Mouse (Mus musculus) limb, embryonic 13.5 days (tissue): ENCODE results near the gene Ccdc6. TPM values are rescaled to one million over a fixed set of nuclear protein-coding genes. Genes with fewer than 3 reads are reported as not detected.

ENCODE experiments used
- ATAC-seq: fragments of 200-750 bp; cut with Nextera tagmentation; 2 replicates; pipeline ENCODE4 v1.8.0; 2017; ENCODE audit warnings: low read depth, moderate number of reproducible peaks, moderate TSS enrichment; ENCODE audit not compliant: low FRiP score
- H3K27ac ChIP-seq: fragments of 300-500 bp; sonication (generic); 2 replicates; pipeline ENCODE4 v1.5.1; 2015; ENCODE audit warnings: inconsistent platforms, mild to moderate bottlenecking, moderate library complexity
- H3K27me3 ChIP-seq: fragments of 300-500 bp; sonication (generic); 2 replicates; pipeline ENCODE4 v1.6.1; 2015; ENCODE audit warnings: mild to moderate bottlenecking, inconsistent platforms
- H3K36me3 ChIP-seq: fragments of 300-500 bp; sonication (generic); 2 replicates; pipeline ENCODE4 v1.6.1; 2015; ENCODE audit warnings: inconsistent platforms, mild to moderate bottlenecking, moderate library complexity
- H3K4me1 ChIP-seq: fragments of 300-500 bp; sonication (generic); 2 replicates; pipeline ENCODE4 v1.6.1; 2015; ENCODE audit warnings: inconsistent platforms
- H3K4me2 ChIP-seq: fragments of 300-500 bp; sonication (generic); replicated peaks from 2 replicates; pipeline ENCODE4 v1.6.1; 2015; ENCODE audit warnings: inconsistent platforms, mild to moderate bottlenecking, moderate library complexity
- H3K4me3 ChIP-seq: fragments of 300-500 bp; sonication (generic); 2 replicates; pipeline ENCODE4 v1.5.1; 2015; ENCODE audit warnings: moderate library complexity, mild to moderate bottlenecking, inconsistent platforms
- H3K9ac ChIP-seq: fragments of 300-500 bp; sonication (generic); 2 replicates; pipeline ENCODE4 v1.6.1; 2015; ENCODE audit warnings: mild to moderate bottlenecking, inconsistent platforms
- H3K9me3 ChIP-seq: fragments of 300-500 bp; sonication (generic); 2 replicates; pipeline ENCODE4 v1.6.1; 2016; ENCODE audit warnings: inconsistent platforms
- WGBS: fragments of 180-500 bp; shearing (Covaris S2); methylation state at CpG from one replicate; pipeline ENCODE4 v1.1.7; 2015; 5-methylcytosine and 5-hydroxymethylcytosine counted together
- polyA plus RNA-seq: library from polyadenylated mRNA; unstranded; fragments of >200 nt; fragmentation: Nextera tagmentation; extraction: Ambion mirVana; gene quantifications from 2 replicates; pipeline ENCODE4 v1.2.1, GENCODE M21; 2015

The Ccdc6 gene
- polyA plus RNA-seq, 1 experiment from 2014 or later, result 19.6 TPM

- ATAC-seq, result no peak
- Histone ChIP-seq H3K9me3 (no peaks in the 10 kb centered on the region), H3K27me3 (no peaks in the 10 kb centered on the region), H3K4me3 (peak overlapping the region; percentile 93), H3K4me2 (peak overlapping the region; percentile 85), H3K36me3 (peaks cover 2% of the 10 kb centered on the region), H3K9ac (peak overlapping the region; percentile 61), H3K4me1 (peaks cover 47% of the 10 kb centered on the region), H3K27ac (peak overlapping the region; percentile 93)
- WGBS, result 8% methylated on average over 13 of the region's 13 CpGs
Observed at GRCm38 (mm10) chr10:70095506-70096270, 1.2 kb upstream of the Ccdc6 start.

DNA sequence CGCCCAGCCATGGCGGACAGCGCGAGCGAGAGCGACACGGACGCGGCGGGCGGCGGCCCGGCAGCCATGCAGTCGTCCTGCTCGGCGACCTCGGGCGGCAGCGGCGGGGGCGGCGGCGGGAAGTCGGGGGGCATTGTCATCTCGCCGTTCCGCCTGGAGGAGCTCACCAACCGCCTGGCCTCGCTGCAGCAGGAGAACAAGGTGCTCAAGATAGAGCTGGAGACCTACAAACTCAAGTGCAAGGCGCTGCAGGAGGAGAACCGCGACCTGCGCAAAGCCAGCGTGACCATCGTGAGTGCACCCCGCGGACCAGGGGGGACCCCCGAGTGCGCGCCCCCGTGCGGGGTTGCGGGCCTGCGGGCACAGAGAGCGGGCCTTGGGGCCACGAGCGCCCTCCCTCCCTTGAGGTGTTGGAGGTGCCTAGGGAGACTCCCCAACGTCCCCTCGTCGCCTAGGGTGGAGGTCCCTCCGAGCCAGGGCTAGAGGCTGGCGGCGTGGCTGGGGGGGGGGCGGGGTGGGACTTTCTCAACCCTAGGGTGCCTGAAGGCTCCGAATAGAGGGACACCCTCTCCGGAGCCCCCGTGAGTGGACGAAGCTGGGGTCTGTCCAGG, 475 bp downstream of the Ccdc6 start:
- Histone ChIP-seq H3K4me2 (peak overlapping the region; percentile 85), H3K4me3 (peak overlapping the region; percentile 93), H3K9me3 (peaks cover 10% of the 10 kb centered on the region; the same call in 1 of the 2 replicates), H3K27me3 (no peaks in the 10 kb centered on the region), H3K36me3 (peaks cover 19% of the 10 kb centered on the region), H3K4me1 (peaks cover 47% of the 10 kb centered on the region), H3K9ac (peak overlapping the region; percentile 94), H3K27ac (peak overlapping the region; percentile 91)
- ATAC-seq, result peak; percentile 7; the same call in 1 of the 2 replicates
- WGBS, result under 1% methylated on average over 54 of the region's 58 CpGs

DNA sequence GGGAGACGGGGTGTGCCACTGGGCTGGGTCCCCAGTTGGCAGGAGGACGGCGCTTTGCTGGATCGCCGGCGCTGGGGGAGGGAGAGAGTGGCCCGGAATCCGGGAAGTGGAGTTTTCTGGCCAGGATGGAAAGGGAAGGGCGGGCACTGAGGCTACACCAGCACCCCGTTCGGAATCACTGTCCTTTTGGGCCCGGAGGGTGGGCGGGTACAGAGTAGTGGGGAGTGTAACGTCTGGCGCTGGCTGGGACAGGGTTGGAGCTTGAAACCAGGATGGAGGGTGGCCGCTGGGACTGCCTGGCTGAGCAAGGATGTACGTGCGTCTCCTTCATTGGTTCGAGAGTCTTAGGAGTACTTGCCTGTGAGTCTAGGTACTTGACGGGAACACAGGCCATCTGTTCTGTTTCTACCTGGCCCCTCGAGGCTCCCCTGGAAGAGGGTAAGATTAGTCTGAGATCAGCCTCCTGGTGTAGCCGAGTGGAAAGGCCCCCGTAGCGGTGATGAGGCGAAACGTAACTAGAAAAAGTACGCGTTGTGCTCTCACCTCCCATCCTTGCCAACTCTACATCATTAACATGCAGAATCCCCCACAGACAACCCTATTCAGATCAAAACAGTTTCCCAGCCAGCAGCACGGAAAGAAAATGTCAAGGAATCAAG, 1.1 kb downstream of the Ccdc6 start:
- Histone ChIP-seq H3K9ac (peak overlapping the region; percentile 94), H3K4me3 (peak overlapping the region; percentile 93), H3K4me2 (peak overlapping the region; percentile 85), H3K27me3 (no peaks in the 10 kb centered on the region), H3K9me3 (peaks cover 10% of the 10 kb centered on the region; the same call in 1 of the 2 replicates), H3K36me3 (peaks cover 21% of the 10 kb centered on the region), H3K4me1 (peaks cover 47% of the 10 kb centered on the region), H3K27ac (peak overlapping the region; percentile 91)
- peak; percentile 20; the same call in 1 of the 2 replicates for ATAC-seq
- under 1% methylated on average over 29 of the region's 29 CpGs for whole genome bisulfite sequencing

GRCm38 (mm10) chr10:70098626-70099025, 1.7 kb downstream of the Ccdc6 start:
- peak overlapping the region; percentile 94 for H3K9ac ChIP-seq
- no peaks in the 10 kb centered on the region for H3K27me3 ChIP-seq
- ATAC-seq, result no peak
- H3K4me1 ChIP-seq, result peaks cover 44% of the 10 kb centered on the region
- peak overlapping the region; percentile 22; the same call in 1 of the 2 replicates for H3K27ac ChIP-seq
- H3K36me3 ChIP-seq, result peaks cover 27% of the 10 kb centered on the region
- peak overlapping the region; percentile 93 for H3K4me3 ChIP-seq
- H3K4me2 ChIP-seq, result peak overlapping the region; percentile 85
- WGBS, result 9% methylated on average over 6 of the region's 6 CpGs
- peaks cover 10% of the 10 kb centered on the region; the same call in 1 of the 2 replicates for H3K9me3 ChIP-seq

GRCm38 (mm10) chr10:70099052-70099451, 2.1 kb downstream of the Ccdc6 start:
- WGBS, result 18% methylated on average over 8 of the region's 8 CpGs
- Histone ChIP-seq H3K4me1 (peaks cover 40% of the 10 kb centered on the region), H3K4me2 (peak overlapping the region; percentile 85), H3K9ac (peak overlapping the region; percentile 94; the same call in 1 of the 2 replicates), H3K4me3 (peak overlapping the region; percentile 93), H3K9me3 (peaks cover 10% of the 10 kb centered on the region; the same call in 1 of the 2 replicates), H3K36me3 (peaks cover 30% of the 10 kb centered on the region), H3K27me3 (no peaks in the 10 kb centered on the region), H3K27ac (no peak overlapping the region)
- no peak for ATAC-seq

DNA sequence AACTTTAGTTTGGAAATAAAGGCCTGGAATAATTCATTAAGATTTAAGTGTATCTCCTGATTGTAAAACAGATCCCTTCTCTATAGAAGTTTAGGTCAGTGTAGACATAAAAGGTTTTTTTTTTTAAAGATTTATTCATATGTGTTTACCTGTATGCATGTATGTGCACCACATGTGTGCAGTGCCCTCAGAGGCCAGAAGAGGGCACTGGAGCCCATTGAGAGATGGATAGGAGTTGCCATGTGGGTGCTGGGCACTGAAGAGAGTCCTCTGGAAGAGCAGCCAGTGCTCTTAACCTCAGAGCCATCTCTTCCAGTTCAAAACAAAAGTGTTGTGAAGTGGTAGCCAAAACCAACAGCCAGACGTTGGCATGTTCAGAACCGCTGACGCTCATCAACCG, 5.2 kb downstream of the Ccdc6 start:
- H3K4me2 ChIP-seq, result no peak overlapping the region
- peaks cover 10% of the 10 kb centered on the region; the same call in 1 of the 2 replicates for H3K9me3 ChIP-seq
- WGBS, result 98% methylated on average over 4 of the region's 4 CpGs
- H3K27ac ChIP-seq, result no peak overlapping the region
- ATAC-seq, result no peak
- no peak overlapping the region for H3K4me3 ChIP-seq
- H3K4me1 ChIP-seq, result peaks cover 46% of the 10 kb centered on the region
- H3K27me3 ChIP-seq, result no peaks in the 10 kb centered on the region
- H3K36me3 ChIP-seq, result peaks cover 36% of the 10 kb centered on the region
- H3K9ac ChIP-seq, result no peak overlapping the region

GRCm38 (mm10) chr10:70108016-70108415, 11.1 kb downstream of the Ccdc6 start:
- peaks cover 51% of the 10 kb centered on the region for H3K4me1 ChIP-seq
- 53% methylated on average over 13 of the region's 13 CpGs for WGBS
- H3K27ac ChIP-seq, result no peak overlapping the region
- no peaks in the 10 kb centered on the region for H3K27me3 ChIP-seq
- no peak overlapping the region for H3K4me2 ChIP-seq
- no peak overlapping the region for H3K4me3 ChIP-seq
- no peak for ATAC-seq
- no peak overlapping the region for H3K9ac ChIP-seq
- H3K9me3 ChIP-seq, result no peaks in the 10 kb centered on the region
- peaks cover 19% of the 10 kb centered on the region for H3K36me3 ChIP-seq

- no peak overlapping the region for H3K4me2 ChIP-seq
Observed at GRCm38 (mm10) chr10:70109974-70110373, 13.1 kb downstream of the Ccdc6 start.

DNA sequence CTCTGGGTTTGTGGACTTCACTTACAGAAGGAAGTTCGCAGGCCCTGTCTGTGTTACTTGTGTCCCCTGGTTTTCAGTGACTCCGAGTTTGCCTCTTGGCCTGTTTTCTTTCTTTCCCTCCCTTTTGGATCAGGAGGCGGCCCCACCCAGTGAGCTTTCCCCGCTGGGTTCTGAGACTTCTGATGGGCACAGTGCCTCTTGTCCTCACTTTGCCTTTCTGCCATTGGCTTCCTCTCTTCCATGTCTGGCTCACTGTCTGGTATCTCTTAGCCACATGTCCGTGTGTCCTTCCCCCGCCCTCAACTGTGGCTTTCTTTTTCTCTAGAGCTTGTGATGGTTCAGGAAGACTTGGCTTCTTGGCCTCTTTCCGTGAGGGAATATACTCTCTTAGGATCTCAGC, 13.9 kb downstream of the Ccdc6 start:
- Histone ChIP-seq H3K4me2 (no peak overlapping the region), H3K27me3 (no peaks in the 10 kb centered on the region), H3K36me3 (peaks cover 13% of the 10 kb centered on the region; the same call in 1 of the 2 replicates), H3K9ac (no peak overlapping the region), H3K4me3 (no peak overlapping the region), H3K4me1 (peaks cover 34% of the 10 kb centered on the region), H3K9me3 (no peaks in the 10 kb centered on the region), H3K27ac (no peak overlapping the region)
- ATAC-seq, result no peak
- WGBS, result 88% methylated on average over 7 of the region's 7 CpGs

More at GRCm38 (mm10) chr10:70109974-70110373, 13.1 kb downstream of the Ccdc6 start:
- H3K27ac ChIP-seq, result no peak overlapping the region
- 62% methylated on average over 5 of the region's 5 CpGs for WGBS
- no peak for ATAC-seq
- H3K9me3 ChIP-seq, result no peaks in the 10 kb centered on the region
- no peak overlapping the region for H3K4me3 ChIP-seq
- H3K27me3 ChIP-seq, result no peaks in the 10 kb centered on the region
- no peak overlapping the region for H3K9ac ChIP-seq
- H3K4me1 ChIP-seq, result peaks cover 42% of the 10 kb centered on the region
- H3K36me3 ChIP-seq, result peaks cover 16% of the 10 kb centered on the region

GRCm38 (mm10) chr10:70111643-70112042, 14.7 kb downstream of the Ccdc6 start:
- ATAC-seq, result no peak
- peaks cover 13% of the 10 kb centered on the region; the same call in 1 of the 2 replicates for H3K36me3 ChIP-seq
- H3K4me3 ChIP-seq, result no peak overlapping the region
- H3K9ac ChIP-seq, result no peak overlapping the region
- H3K4me2 ChIP-seq, result no peak overlapping the region
- no peaks in the 10 kb centered on the region for H3K9me3 ChIP-seq
- peaks cover 31% of the 10 kb centered on the region for H3K4me1 ChIP-seq
- no peaks in the 10 kb centered on the region for H3K27me3 ChIP-seq
- H3K27ac ChIP-seq, result no peak overlapping the region
- WGBS, result 80% methylated on average over 6 of the region's 6 CpGs

GRCm38 (mm10) chr10:70114048-70114635, 17.2 kb downstream of the Ccdc6 start:
- Histone ChIP-seq H3K4me3 (no peak overlapping the region), H3K27me3 (no peaks in the 10 kb centered on the region), H3K9me3 (no peaks in the 10 kb centered on the region), H3K36me3 (peaks cover 13% of the 10 kb centered on the region; the same call in 1 of the 2 replicates), H3K27ac (no peak overlapping the region), H3K4me1 (peaks cover 23% of the 10 kb centered on the region), H3K9ac (no peak overlapping the region), H3K4me2 (no peak overlapping the region)
- WGBS, result 88% methylated on average over 8 of the region's 8 CpGs
- ATAC-seq, result no peak
